Mouse (Mus musculus) bone marrow, adult 2 months (tissue): ENCODE measurements around the gene Begain. TPM values are rescaled to one million over a fixed set of nuclear protein-coding genes. Genes with fewer than 3 reads are reported as not detected.

Experiments used
- H3K27ac ChIP-seq: fragments of 200-500 bp; 2 replicates; pipeline ENCODE4 v1.5.1; 2012; ENCODE audit warnings: low read depth, mild to moderate bottlenecking, control low read depth, inconsistent platforms, low read length; ENCODE audit not compliant: control insufficient read depth, poor library complexity, insufficient read depth
- H3K4me1 ChIP-seq: fragments of 200-500 bp; 2 replicates; pipeline ENCODE4 v1.6.1; 2011; ENCODE audit warnings: low read length; ENCODE audit not compliant: control insufficient read depth, insufficient read depth
- H3K4me3 ChIP-seq: fragments of 200-500 bp; replicated peaks from 2 replicates; pipeline ENCODE3; 2011; ENCODE audit warnings: mild to moderate bottlenecking, low read depth, low read length, control low read depth; ENCODE audit not compliant: control insufficient read depth
- CTCF ChIP-seq: fragments of 200-500 bp; IDR thresholded peaks from 2 replicates; pipeline ENCODE4 v1.5.1; 2011; ENCODE audit warnings: low read length, control low read depth; ENCODE audit not compliant: control insufficient read depth, insufficient read depth
- POLR2A ChIP-seq: fragments of 200-500 bp; IDR thresholded peaks from 2 replicates; pipeline ENCODE4 v1.6.1; 2011; ENCODE audit warnings: low read depth, mild to moderate bottlenecking, control low read depth, low read length, borderline replicate concordance; ENCODE audit not compliant: control insufficient read depth
- WGBS: fragments of 180-500 bp; shearing (Covaris S2); methylation state at CpG from one replicate; pipeline ENCODE4 v1.1.7; 2018; 5-methylcytosine and 5-hydroxymethylcytosine counted together
- polyA plus RNA-seq: library from polyadenylated mRNA; stranded (reverse); fragments of >200 nt; gene quantifications from 2 replicates; pipeline ENCODE4 v1.2.4, GENCODE M21; 2011; ENCODE audit warnings: low replicate concordance; ENCODE audit not compliant: missing spikeins, insufficient read depth, insufficient read length

Begain gene
- polyA plus RNA-seq, 1 experiment: 1.3 TPM

- 89% methylated on average over 8 of the region's 8 CpGs for WGBS
- Histone ChIP-seq H3K4me3 (no peak overlapping the region), H3K4me1 (no peaks in the 10 kb centered on the region), H3K27ac (no peak overlapping the region)
- no peak for TF ChIP-seq POLR2A
- no peak for TF ChIP-seq CTCF
These were observed 83.5 kb downstream of the Begain start for GRCm38 (mm10) chr12:108984471-108984870.

GRCm38 (mm10) chr12:108983496-108983895, 84.5 kb downstream of the Begain start:
- Histone ChIP-seq H3K27ac (no peak overlapping the region), H3K4me1 (no peaks in the 10 kb centered on the region), H3K4me3 (no peak overlapping the region)
- WGBS: 9% methylated on average over 6 of the region's 6 CpGs
- no peak for TF ChIP-seq CTCF
- TF ChIP-seq POLR2A: no peak

- no peaks in the 10 kb centered on the region for H3K4me1 ChIP-seq
- no peak overlapping the region for H3K4me3 ChIP-seq
- TF ChIP-seq CTCF (no peak), POLR2A (no peak)
- WGBS: 82% methylated on average over 6 of the region's 6 CpGs
- H3K27ac ChIP-seq: no peak overlapping the region
These were observed 85.4 kb downstream of the Begain start for GRCm38 (mm10) chr12:108982684-108982960.

Other genes starting within 250 kb of the Begain start
- gene Slc25a29, start 232.3 kb downstream of the Begain start, polyA plus RNA-seq: 1.1 and 2.5 TPM in 2 replicates
- gene Slc25a47, start 232.2 kb downstream of the Begain start, polyA plus RNA-seq: 2.7 and 7.1 TPM in 2 replicates
- gene Wdr25, start 174.6 kb downstream of the Begain start, polyA plus RNA-seq: 3.5 and 3.7 TPM in 2 replicates
- gene Wars, start 174.0 kb downstream of the Begain start, polyA plus RNA-seq: 7.9 and 14.6 TPM in 2 replicates